Mouse (Mus musculus) olfactory bulb, adult 2 months (tissue): ENCODE measurements around the gene Ttc34.

Experiments
- CTCF ChIP-seq: fragments of 200-500 bp; IDR thresholded peaks from 2 replicates; pipeline ENCODE4 v1.5.1; 2012; ENCODE audit warnings: low read depth, mild to moderate bottlenecking, low read length, moderate library complexity; ENCODE audit not compliant: insufficient read depth
- POLR2A ChIP-seq: fragments of 200-500 bp; IDR thresholded peaks from 2 replicates; pipeline ENCODE4 v1.6.1; 2012; ENCODE audit warnings: mild to moderate bottlenecking, low read depth, low read length, moderate library complexity; ENCODE audit not compliant: insufficient read depth

- TF ChIP-seq CTCF (no peak), POLR2A (no peak)
Measured at GRCm38 (mm10) chr4:154885416-154885815, 48.2 kb downstream of the Ttc34 start.
